Mouse (Mus musculus): ENCODE measurements around the gene Kcnn1. TPM values are rescaled to one million over a fixed set of nuclear protein-coding genes. Genes with fewer than 3 reads are reported as not detected.
A peak's percentile ranks its signal among the peaks of the same experiment; 100 is the strongest.
"Not testable (repeated sequence)": the region's sequence is repeated elsewhere in the genome, so short reads cannot be mapped to it uniquely, and the experiment has no call there.

Kcnn1 gene
- polyA plus RNA-seq, 1 experiment from 2014 or later: 4.3 TPM

DNA sequence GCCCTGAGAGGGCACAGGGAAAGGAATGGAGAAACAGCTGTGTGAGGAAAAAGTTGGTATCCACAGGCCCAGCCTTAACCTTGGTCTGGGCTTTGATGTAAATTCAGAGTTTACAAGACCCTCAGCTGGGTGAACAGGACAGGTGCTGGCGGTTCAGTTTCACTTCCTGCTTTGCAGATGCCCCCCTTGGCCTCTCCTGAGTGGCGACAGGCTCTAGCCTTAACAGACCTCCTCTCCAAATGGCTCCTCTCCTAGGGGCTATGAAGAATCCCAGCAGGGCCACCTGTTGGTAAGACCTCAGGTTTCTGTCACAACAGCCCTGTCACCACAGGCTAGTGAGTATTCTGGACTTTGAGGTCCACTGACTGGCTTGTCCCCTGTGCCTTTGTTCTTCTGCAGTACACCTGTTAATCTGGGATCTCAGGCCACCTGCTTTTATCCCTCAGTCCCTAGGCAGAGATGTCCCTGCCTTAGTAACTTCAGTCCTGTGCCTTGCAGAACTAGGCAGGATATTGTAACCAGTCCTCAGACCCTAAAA lies 35.7 kb upstream of the Kcnn1 start:
- Histone ChIP-seq H3K4me3 (peak overlapping the region; percentile 92), H3K4me2 (replicated peaks) (peak overlapping the region; percentile 82), H3K9me3 (no peaks in the 10 kb centered on the region), H3K36me3 (peaks cover 27% of the 10 kb centered on the region), H3K9ac (peak overlapping the region; percentile 77), H3K27ac (no peak overlapping the region; the same call in 1 of the 2 replicates), H3K4me1 (peaks cover 20% of the 10 kb centered on the region), H3K27me3 (peaks cover 17% of the 10 kb centered on the region)
- 40% methylated on average over 2 of the region's 2 CpGs for WGBS
- ATAC-seq (ENCODE audit: low FRiP score, low read depth): no peak

DNA sequence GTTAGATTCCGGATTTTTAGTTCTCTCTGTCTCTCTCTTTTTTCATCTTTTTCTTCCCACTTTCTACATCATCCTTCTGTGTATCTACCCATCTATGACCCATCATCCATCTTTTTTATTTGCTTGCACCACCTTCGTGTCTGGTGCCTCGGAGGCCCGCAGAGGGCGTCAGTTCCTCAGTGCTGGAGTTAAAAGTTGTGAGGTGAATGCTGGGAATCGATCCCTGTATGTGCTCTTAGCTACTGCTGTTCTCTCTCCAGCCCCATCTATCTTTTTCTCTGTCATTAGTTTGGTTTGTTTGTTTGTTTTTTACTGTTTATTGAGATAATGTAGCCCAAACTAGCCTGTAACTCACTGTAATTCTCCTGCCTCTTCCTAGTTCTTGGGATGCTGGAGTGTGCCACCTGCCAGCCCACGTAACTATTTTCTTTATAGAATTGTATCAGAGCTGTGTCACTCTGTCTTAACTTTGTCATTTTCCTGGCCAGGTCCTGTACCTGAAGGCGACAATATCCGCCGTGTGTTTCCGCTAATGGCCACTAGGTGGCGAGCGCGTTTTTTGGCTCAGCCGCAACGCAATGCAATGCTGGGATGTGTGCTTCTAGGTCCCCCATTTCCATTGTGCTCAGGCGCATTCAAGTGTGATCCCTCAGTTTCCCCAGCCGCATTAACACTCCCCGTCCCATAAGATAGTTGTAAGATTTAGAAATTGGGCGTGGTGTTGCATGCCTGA lies 34.8 kb upstream of the Kcnn1 start:
- peaks cover 23% of the 10 kb centered on the region for H3K27me3 ChIP-seq
- H3K36me3 ChIP-seq: peaks cover 33% of the 10 kb centered on the region
- H3K9ac ChIP-seq: peak overlapping the region; percentile 77
- under 1% methylated on average over 20 of the region's 20 CpGs for WGBS
- peak overlapping the region; percentile 82 for H3K4me2 ChIP-seq (replicated peaks)
- no peaks in the 10 kb centered on the region for H3K9me3 ChIP-seq
- peak overlapping the region; percentile 72 for H3K27ac ChIP-seq
- ATAC-seq (ENCODE audit: low FRiP score, low read depth): peak; percentile 22
- H3K4me3 ChIP-seq: peak overlapping the region; percentile 92
- peaks cover 29% of the 10 kb centered on the region for H3K4me1 ChIP-seq

DNA sequence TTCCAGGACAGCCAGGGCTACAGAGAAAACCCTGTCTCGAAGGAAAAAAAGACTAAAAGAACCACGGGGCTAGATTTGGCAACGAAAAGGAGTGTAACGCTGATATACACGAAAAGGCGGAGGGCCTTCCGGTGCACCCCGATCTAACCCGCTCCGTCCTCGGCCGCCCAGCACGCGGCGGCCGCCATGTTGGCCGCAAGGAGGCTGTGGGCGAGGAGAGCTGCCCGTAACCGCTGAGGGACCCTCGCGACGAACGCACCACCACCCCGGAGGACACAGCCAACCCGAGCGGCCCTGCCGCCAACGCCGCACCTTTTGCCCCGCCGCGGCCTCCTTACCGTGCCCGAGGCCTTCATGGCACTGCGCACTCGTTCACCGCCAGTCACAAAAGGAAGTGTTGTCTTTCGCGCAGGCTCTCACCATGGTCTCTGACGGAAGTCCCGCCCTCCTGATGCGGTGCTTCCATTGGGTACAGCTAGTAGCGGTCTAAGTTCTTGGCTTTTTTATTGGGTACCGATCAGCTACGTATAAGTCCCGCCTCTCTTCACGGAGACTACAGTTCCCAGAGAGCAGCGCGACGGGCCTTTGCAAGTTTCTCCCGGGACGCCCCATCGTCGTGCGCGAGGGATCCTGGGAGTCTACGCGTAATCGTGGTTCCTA lies 34.1 kb upstream of the Kcnn1 start, which contains the start of gene Rpl18a:
Gene Rpl18a (minus strand): TSS at position 392 of the 660 bp plus-strand sequence.
- under 1% methylated on average over 60 of the region's 60 CpGs for WGBS
- no peaks in the 10 kb centered on the region for H3K9me3 ChIP-seq
- peak within 1 kb of the TSS; percentile 92 for H3K4me3 ChIP-seq
- peak within 1 kb of the TSS; percentile 72 for H3K27ac ChIP-seq
- ATAC-seq (ENCODE audit: low FRiP score, low read depth): peak; percentile 98
- H3K36me3 ChIP-seq: peaks cover 33% of the 10 kb centered on the region
- H3K9ac ChIP-seq: peak within 1 kb of the TSS; percentile 95
- H3K4me1 ChIP-seq: peaks cover 36% of the 10 kb centered on the region
- H3K27me3 ChIP-seq: peaks cover 30% of the 10 kb centered on the region
- H3K4me2 ChIP-seq (replicated peaks): peak within 1 kb of the TSS; percentile 98

DNA sequence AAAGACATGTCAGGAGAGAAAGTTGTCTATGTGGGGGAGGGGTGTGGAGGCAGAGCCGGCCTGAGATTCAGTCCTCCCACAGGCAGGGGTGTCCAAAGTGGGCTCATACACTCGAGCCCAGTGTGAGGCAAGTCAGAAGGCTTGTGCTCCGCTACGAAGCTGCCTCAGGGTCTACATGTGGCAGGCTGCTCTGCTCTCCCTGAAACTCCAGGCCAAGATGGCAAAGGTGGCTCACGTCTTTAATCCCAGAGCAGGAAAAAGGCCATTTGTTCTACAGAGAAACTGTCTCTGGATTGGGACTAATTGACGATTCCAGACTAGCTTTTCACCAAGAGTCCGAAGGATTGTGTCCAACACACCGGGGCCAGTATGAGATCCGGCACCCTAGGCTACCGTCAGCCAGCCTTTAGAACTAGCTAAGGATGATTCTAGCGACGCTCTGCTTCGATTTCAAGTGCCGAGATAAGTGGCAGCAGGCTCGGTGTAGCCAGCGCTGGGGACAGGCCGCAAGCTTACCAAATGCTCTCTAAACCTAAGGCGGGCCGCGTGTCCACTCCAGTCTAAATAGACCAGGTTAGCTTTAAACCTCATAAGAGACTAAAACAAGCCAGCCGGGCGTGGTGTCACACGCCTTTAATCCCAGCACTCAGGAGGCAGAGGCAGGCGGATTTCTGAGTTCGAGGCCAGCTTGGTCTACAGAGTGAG lies 33.4 kb upstream of the Kcnn1 start:
- peak overlapping the region; percentile 98 for H3K4me2 ChIP-seq (replicated peaks)
- H3K4me1 ChIP-seq: peaks cover 43% of the 10 kb centered on the region
- H3K27me3 ChIP-seq: peaks cover 37% of the 10 kb centered on the region
- H3K4me3 ChIP-seq: peak overlapping the region; percentile 92
- H3K9ac ChIP-seq: peak overlapping the region; percentile 95
- no peaks in the 10 kb centered on the region for H3K9me3 ChIP-seq
- peaks cover 33% of the 10 kb centered on the region for H3K36me3 ChIP-seq
- ATAC-seq (ENCODE audit: low FRiP score, low read depth): no peak
- WGBS: 3% methylated on average over 25 of the region's 25 CpGs
- peak overlapping the region; percentile 55; the same call in 1 of the 2 replicates for H3K27ac ChIP-seq

DNA sequence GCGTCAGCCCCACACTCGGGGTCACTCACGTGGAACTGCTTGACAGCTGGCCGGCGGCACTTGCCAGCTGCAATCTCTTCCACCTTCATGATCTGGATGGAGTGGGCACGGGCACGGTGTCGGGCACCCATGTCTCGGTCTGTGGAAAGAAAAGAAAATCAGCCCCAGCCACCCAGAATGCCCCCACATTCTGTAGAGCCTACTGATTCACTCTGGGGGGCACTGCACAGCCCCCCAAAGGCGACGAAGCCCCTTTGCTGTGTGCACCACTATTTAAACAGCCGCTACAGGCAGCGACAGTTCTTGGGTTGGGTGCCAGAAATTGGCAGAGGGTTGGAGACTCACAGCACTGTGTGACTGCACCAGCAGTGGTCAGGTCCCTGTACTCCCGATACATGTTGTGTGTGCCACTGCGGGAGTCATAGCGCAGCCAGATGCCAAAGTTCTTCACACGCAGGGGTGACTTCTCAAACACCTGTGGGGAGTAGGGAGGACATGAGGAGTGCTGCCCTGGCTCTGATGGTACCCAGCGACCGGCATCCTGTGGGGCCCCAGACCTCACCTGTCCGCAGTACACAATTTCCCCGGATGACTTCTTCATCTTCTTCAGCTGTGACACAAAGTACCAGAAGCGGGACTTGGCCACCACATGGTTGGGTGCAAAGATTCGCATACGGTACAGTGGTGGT lies 32.7 kb upstream of the Kcnn1 start:
- Histone ChIP-seq H3K4me2 (replicated peaks) (peak overlapping the region; percentile 98), H3K4me3 (peak overlapping the region; percentile 92), H3K27me3 (peaks cover 44% of the 10 kb centered on the region), H3K9ac (peak overlapping the region; percentile 95), H3K36me3 (peaks cover 33% of the 10 kb centered on the region), H3K4me1 (peaks cover 43% of the 10 kb centered on the region)
- ATAC-seq (ENCODE audit: low FRiP score, low read depth); H3K9me3 ChIP-seq; H3K27ac ChIP-seq: not testable (repeated sequence)
- 81% methylated on average over 24 of the region's 24 CpGs for WGBS

DNA sequence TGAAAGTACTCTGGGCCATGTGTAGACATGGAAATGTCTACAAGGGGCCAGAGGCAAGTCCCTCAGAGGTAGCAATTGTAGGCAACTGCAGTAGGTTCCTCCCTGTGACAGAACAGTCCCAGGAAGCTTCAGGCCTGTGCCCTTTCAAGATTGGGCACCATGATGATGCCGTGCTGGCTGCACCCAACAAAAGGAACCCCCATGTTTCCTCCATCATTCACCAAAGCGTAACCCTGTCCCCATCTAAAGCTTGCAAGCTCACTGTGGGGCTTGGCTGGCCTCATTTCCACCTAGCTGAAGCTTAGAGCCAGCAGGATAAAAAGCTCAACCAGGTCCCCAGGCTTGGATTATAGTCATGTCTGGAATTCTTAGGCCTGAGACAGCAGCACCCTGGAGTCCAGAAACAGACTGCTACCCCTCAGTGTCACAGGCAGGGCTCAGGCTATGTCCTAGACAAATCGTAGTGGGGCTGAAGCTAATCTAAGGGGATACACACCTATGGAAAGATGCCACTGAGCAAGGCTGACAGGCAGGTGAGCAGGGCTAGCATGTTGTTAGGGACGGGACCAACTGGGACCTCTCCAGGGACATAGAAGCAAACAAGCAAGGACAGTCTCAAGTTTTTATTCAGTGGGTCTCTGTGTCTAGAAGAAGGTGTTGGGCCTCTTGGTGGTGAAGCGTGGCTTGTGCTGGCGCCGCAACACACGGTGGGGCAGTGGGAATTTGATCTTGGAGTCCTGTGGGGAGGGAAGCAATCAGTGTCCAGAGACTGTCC lies 31.9 kb upstream of the Kcnn1 start:
- H3K27me3 ChIP-seq: peaks cover 52% of the 10 kb centered on the region

DNA sequence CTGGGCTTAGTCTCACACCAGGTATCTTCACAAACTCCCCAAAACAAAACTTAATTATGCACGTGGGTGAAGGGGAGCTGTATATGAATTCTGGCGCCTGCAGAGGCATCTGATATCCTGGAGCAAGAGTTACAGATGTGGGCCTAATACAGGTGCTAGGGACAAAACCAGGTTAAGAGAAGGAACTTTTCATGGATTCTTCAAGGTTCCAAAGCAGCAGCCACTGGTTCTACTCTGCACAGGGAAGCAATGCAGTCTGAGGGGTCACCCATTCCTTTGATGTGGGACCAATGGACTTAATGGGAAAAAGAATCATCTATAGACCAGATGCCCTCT lies 31.3 kb upstream of the Kcnn1 start:
- Histone ChIP-seq H3K27me3 (peaks cover 58% of the 10 kb centered on the region), H3K27ac (no peak overlapping the region)
- ATAC-seq (ENCODE audit: low FRiP score, low read depth): no peak

More for the DNA sequence above, 31.9 kb upstream of the Kcnn1 start:
- Histone ChIP-seq H3K9me3 (peaks cover 3% of the 10 kb centered on the region; the same call in 1 of the 2 replicates), H3K27ac (no peak overlapping the region), H3K4me1 (peaks cover 43% of the 10 kb centered on the region), H3K36me3 (peaks cover 33% of the 10 kb centered on the region), H3K9ac (0 out of 2 replicates have a peak overlapping the region, but pooled peaks have one; percentile 35), H3K4me2 (replicated peaks) (no peak overlapping the region), H3K4me3 (peak overlapping the region; percentile 92; the same call in 1 of the 2 replicates)
- WGBS: 92% methylated on average over 8 of the region's 8 CpGs
- ATAC-seq (ENCODE audit: low FRiP score, low read depth): no peak

DNA sequence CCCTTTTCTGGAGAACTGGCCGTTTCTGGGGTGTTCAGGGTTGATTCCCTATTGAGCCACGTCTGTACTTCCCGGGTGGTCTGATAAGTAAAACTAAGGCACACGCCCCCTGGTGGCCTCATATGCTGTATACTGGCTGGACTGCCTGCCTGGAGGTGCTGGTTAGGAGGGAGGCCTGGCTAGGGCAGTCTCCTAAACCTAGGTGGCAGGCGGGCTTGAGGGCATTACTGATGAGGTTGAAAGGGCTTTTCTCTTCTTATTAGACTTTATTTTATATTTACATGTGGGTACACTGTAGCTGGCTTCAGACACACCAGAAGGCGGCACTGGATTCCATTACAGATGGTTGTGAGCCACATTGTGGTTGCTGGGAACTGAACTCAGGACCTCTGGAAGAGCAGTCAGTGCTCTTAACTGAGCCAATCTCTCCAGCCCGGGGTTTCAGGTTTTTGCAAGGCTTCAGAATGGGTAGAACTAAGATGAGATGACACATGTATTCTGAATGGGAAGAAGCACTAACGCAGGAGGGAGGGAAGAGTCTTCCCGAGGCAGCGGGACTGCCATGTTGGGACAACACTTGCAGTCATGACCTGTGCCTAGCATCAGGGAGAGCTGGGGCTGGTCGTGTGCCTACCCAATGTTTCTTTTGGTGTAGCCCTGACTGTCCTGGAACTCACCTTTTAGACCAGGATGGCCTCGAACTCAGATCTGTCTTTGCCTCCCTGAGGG lies 30.8 kb upstream of the Kcnn1 start:
- peaks cover 63% of the 10 kb centered on the region for H3K27me3 ChIP-seq
- peaks cover 41% of the 10 kb centered on the region for H3K4me1 ChIP-seq
- no peak overlapping the region for H3K9ac ChIP-seq
- no peak overlapping the region for H3K4me3 ChIP-seq
- 0 out of 2 replicates have a peak, but pooled peaks have one; percentile 12 for ATAC-seq (ENCODE audit: low FRiP score, low read depth)
- no peak overlapping the region for H3K4me2 ChIP-seq (replicated peaks)
- 25% methylated on average over 12 of the region's 12 CpGs for WGBS
- H3K9me3 ChIP-seq: peaks cover 3% of the 10 kb centered on the region; the same call in 1 of the 2 replicates
- H3K36me3 ChIP-seq: peaks cover 33% of the 10 kb centered on the region
- H3K27ac ChIP-seq: no peak overlapping the region

More for the DNA sequence above, 31.3 kb upstream of the Kcnn1 start:
- H3K4me2 ChIP-seq (replicated peaks): no peak overlapping the region
- no peak overlapping the region for H3K4me3 ChIP-seq
- peaks cover 3% of the 10 kb centered on the region; the same call in 1 of the 2 replicates for H3K9me3 ChIP-seq
- 67% methylated on average over 2 of the region's 2 CpGs for WGBS
- peaks cover 33% of the 10 kb centered on the region for H3K36me3 ChIP-seq
- H3K4me1 ChIP-seq: peaks cover 43% of the 10 kb centered on the region
- H3K9ac ChIP-seq: no peak overlapping the region

DNA sequence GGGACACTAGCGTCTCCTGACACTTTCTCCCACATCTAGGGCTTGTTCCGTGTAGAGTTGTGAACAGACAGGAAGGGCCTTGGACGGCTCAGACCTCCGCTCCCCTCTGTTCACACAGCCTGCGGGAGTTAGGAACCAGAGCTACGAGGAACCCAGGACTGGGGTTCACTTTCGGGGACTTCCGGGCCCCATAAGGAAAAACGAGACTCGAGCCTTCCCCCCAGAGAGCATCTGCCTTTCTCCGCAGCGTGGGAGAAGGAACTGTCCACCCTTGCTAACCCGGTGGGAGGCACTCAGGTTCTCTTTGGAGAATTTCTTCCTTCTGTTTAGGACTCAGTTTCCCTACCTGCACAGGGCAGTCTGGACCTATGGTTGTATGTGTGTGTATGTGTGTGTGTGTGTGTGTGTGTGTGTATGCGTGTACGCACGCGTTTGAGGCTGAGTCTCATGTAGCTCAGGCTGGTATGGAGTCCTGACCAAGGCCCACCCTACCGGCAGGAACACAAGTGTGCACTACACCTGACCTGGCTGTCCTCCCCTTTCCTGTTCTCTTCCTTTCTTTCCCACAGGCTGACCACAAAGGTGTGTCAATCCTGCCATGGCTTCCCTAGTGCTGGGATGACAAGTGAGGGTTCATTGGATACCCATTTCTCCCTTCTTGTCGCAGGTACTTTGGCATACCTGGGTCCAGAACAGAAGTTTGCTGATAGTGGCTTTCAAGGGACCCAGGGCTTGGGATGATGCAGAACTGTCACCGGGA lies 30.0 kb upstream of the Kcnn1 start:
- Histone ChIP-seq H3K4me1 (peaks cover 34% of the 10 kb centered on the region), H3K27me3 (peaks cover 67% of the 10 kb centered on the region), H3K36me3 (peaks cover 33% of the 10 kb centered on the region), H3K4me2 (replicated peaks) (peak overlapping the region; percentile 66), H3K4me3 (peak overlapping the region; percentile 40), H3K27ac (no peak overlapping the region), H3K9ac (peak overlapping the region; percentile 62), H3K9me3 (peaks cover 3% of the 10 kb centered on the region; the same call in 1 of the 2 replicates)
- no peak for ATAC-seq (ENCODE audit: low FRiP score, low read depth)
- WGBS: 26% methylated on average over 20 of the region's 20 CpGs

Measured in limb, embryonic 13.5 days (tissue).